Mouse (Mus musculus): ENCODE data around the gene Ntsr1. TPM values are rescaled to one million over a fixed set of nuclear protein-coding genes. Genes with fewer than 3 reads are reported as not detected.

The Ntsr1 gene
- total and polyA plus RNA-seq, 2 experiments from 2014 or later: 13.2 to 19.8 TPM

- 29% methylated on average over 5 of the region's 5 CpGs for WGBS
- no peak for TF ChIP-seq CTCF (IDR thresholded peaks at IDR 0.05; ENCODE audit: low read depth)
- Histone ChIP-seq H3K9me3 (ENCODE audit: low read length) (no peaks in the 10 kb centered on the region), H3K4me3 (ENCODE audit: low read depth, low read length) (no peak overlapping the region), H3K27me3 (ENCODE audit: insufficient read depth, low read length) (no peaks in the 10 kb centered on the region), H3K4me2 (ENCODE audit: low read depth) (peak overlapping the region; percentile 24; the same call in 1 of the 2 replicates), H3K27ac (ENCODE audit: low read depth, low read length) (no peak overlapping the region), H3K9ac (no peak overlapping the region), H3K36me3 (ENCODE audit: insufficient read depth) (no peaks in the 10 kb centered on the region), H3K4me1 (ENCODE audit: insufficient read depth) (peaks cover 22% of the 10 kb centered on the region; the same call in 1 of the 2 replicates)
- DNase-seq (no peak), ATAC-seq (0 out of 2 replicates have a peak, but pooled peaks have one; percentile 25)
Measured at GRCm38 (mm10) chr2:180506281-180506680, 6.5 kb downstream of the Ntsr1 start.

- H3K4me3 ChIP-seq (ENCODE audit: low read depth, low read length): no peak overlapping the region
- WGBS: 40% methylated on average over 14 of the region's 14 CpGs
- H3K9ac ChIP-seq: no peak overlapping the region
- H3K4me1 ChIP-seq (ENCODE audit: insufficient read depth): peaks cover 12% of the 10 kb centered on the region; the same call in 1 of the 2 replicates
- no peak for TF ChIP-seq CTCF (IDR thresholded peaks at IDR 0.05; ENCODE audit: low read depth)
- no peaks in the 10 kb centered on the region for H3K27me3 ChIP-seq (ENCODE audit: insufficient read depth, low read length)
- H3K4me2 ChIP-seq (ENCODE audit: low read depth): 0 out of 2 replicates have a peak overlapping the region, but pooled peaks have one; percentile 8
- no peak for DNase-seq
- no peaks in the 10 kb centered on the region for H3K9me3 ChIP-seq (ENCODE audit: low read length)
- H3K36me3 ChIP-seq (ENCODE audit: insufficient read depth): no peaks in the 10 kb centered on the region
- ATAC-seq: no peak
- H3K27ac ChIP-seq (ENCODE audit: low read depth, low read length): no peak overlapping the region
Measured at GRCm38 (mm10) chr2:180508455-180509115, 8.8 kb downstream of the Ntsr1 start.

- no peaks in the 10 kb centered on the region for H3K27me3 ChIP-seq (ENCODE audit: insufficient read depth, low read length)
- no peak for TF ChIP-seq CTCF (IDR thresholded peaks at IDR 0.05; ENCODE audit: low read depth)
- H3K27ac ChIP-seq (ENCODE audit: low read depth, low read length): no peak overlapping the region
- H3K4me3 ChIP-seq (ENCODE audit: low read depth, low read length): no peak overlapping the region
- H3K9me3 ChIP-seq (ENCODE audit: low read length): no peaks in the 10 kb centered on the region
- no peak for ATAC-seq
- no peak overlapping the region for H3K4me2 ChIP-seq (ENCODE audit: low read depth)
- peaks cover 12% of the 10 kb centered on the region; the same call in 1 of the 2 replicates for H3K4me1 ChIP-seq (ENCODE audit: insufficient read depth)
- no peaks in the 10 kb centered on the region for H3K36me3 ChIP-seq (ENCODE audit: insufficient read depth)
- H3K9ac ChIP-seq: no peak overlapping the region
- 92% methylated on average over 5 of the region's 5 CpGs for WGBS
- DNase-seq: no peak
Measured at GRCm38 (mm10) chr2:180510867-180511266, 11.1 kb downstream of the Ntsr1 start.

- no peak overlapping the region for H3K9ac ChIP-seq
- H3K4me3 ChIP-seq (ENCODE audit: low read depth, low read length): no peak overlapping the region
- no peak overlapping the region for H3K4me2 ChIP-seq (ENCODE audit: low read depth)
- ATAC-seq: no peak; the same call in 1 of the 2 replicates
- H3K27ac ChIP-seq (ENCODE audit: low read depth, low read length): no peak overlapping the region
- no peaks in the 10 kb centered on the region for H3K36me3 ChIP-seq (ENCODE audit: insufficient read depth)
- H3K4me1 ChIP-seq (ENCODE audit: insufficient read depth): 0 out of 2 replicates have a peak, but pooled peaks cover 7% of the 10 kb centered on the region
- H3K9me3 ChIP-seq (ENCODE audit: low read length): no peaks in the 10 kb centered on the region
- WGBS: 58% methylated on average over 13 of the region's 13 CpGs
- no peaks in the 10 kb centered on the region for H3K27me3 ChIP-seq (ENCODE audit: insufficient read depth, low read length)
- no peak for TF ChIP-seq CTCF (IDR thresholded peaks at IDR 0.05; ENCODE audit: low read depth)
- DNase-seq: no peak
Measured at GRCm38 (mm10) chr2:180511875-180512661, 12.3 kb downstream of the Ntsr1 start.

DNA sequence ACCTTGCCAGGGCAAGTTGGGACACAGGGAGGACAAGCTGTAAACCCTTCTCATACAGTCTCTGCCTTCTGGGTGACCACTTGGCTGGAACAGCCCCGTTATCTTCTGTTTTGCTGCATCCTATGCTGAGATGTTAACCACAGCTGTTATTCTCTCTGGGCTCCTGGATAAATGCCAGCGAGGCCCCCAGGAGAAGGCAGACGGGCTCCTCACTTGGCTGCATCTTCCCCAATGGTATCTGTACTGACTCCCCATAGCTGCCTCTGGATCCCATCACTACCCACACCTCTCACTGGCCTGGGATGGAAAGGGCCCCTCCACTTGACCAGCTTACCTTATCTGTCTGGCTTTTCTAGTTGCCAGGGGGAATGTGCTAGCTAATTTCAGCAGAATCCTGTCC lies 13.2 kb downstream of the Ntsr1 start:
- 0 out of 2 replicates have a peak, but pooled peaks cover 5% of the 10 kb centered on the region for H3K4me1 ChIP-seq (ENCODE audit: insufficient read depth)
- WGBS: 63% methylated on average over 3 of the region's 3 CpGs
- no peak for TF ChIP-seq CTCF (IDR thresholded peaks at IDR 0.05; ENCODE audit: low read depth)
- H3K36me3 ChIP-seq (ENCODE audit: insufficient read depth): no peaks in the 10 kb centered on the region
- no peak overlapping the region for H3K27ac ChIP-seq (ENCODE audit: low read depth, low read length)
- no peaks in the 10 kb centered on the region for H3K9me3 ChIP-seq (ENCODE audit: low read length)
- no peak overlapping the region for H3K4me3 ChIP-seq (ENCODE audit: low read depth, low read length)
- H3K27me3 ChIP-seq (ENCODE audit: insufficient read depth, low read length): no peaks in the 10 kb centered on the region
- H3K9ac ChIP-seq: no peak overlapping the region
- DNase-seq (no peak), ATAC-seq (no peak)
- no peak overlapping the region for H3K4me2 ChIP-seq (ENCODE audit: low read depth)

- DNase-seq: no peak
- no peak overlapping the region for H3K27ac ChIP-seq (ENCODE audit: low read depth, low read length)
- WGBS: 29% methylated on average over 4 of the region's 4 CpGs
- H3K4me3 ChIP-seq (ENCODE audit: low read depth, low read length): no peak overlapping the region
- H3K4me1 ChIP-seq (ENCODE audit: insufficient read depth): 0 out of 2 replicates have a peak, but pooled peaks cover 5% of the 10 kb centered on the region
- H3K36me3 ChIP-seq (ENCODE audit: insufficient read depth): no peaks in the 10 kb centered on the region
- H3K9ac ChIP-seq: no peak overlapping the region
- no peak for TF ChIP-seq CTCF (IDR thresholded peaks at IDR 0.05; ENCODE audit: low read depth)
- no peaks in the 10 kb centered on the region for H3K9me3 ChIP-seq (ENCODE audit: low read length)
- H3K27me3 ChIP-seq (ENCODE audit: insufficient read depth, low read length): no peaks in the 10 kb centered on the region
- no peak for ATAC-seq
- no peak overlapping the region for H3K4me2 ChIP-seq (ENCODE audit: low read depth)
Measured at GRCm38 (mm10) chr2:180513835-180514234, 14.1 kb downstream of the Ntsr1 start.
